ENCODE assay signal across 8 mouse cellular contexts in genomic region chr8:119558603-119559401, GRCm38 (mm10). TPM values are rescaled to one million over a fixed set of nuclear protein-coding genes. Genes with fewer than 3 reads are reported as not detected.
DNase-seq lines count a peak whose midpoint lies in the region; ATAC-seq and TF ChIP-seq lines count a peak whose summit lies in the region.

Mbtps1 (minus strand) TSS chr8:119558735.

- peak within 1 kb of the TSS; percentile 85 for H3K9ac ChIP-seq in embryonic facial prominence, embryonic 13.5 days
- H3K9ac ChIP-seq in heart, adult 2 months (ENCODE audit: low read depth, low read length): peak within 1 kb of the TSS; percentile 94
- peak within 1 kb of the TSS; percentile 85 for H3K9ac ChIP-seq in limb, embryonic 13.5 days
- peak within 1 kb of the TSS; percentile 90 for H3K9ac ChIP-seq in midbrain, embryonic 16.5 days (ENCODE audit: low read depth, low read length)

- peak; percentile 97 for DNase-seq in 3134 (ENCODE audit: extremely low read depth, insufficient read length, low spot score)
- DNase-seq in adrenal gland, postnatal 36 days: peak; percentile 98
- DNase-seq in heart, adult 2 months: peak; percentile 99
- DNase-seq in kidney, adult 8-10 months: peak; percentile 97
- DNase-seq in spleen, postnatal 10 days (ENCODE audit: low spot score in 2 of 2): peak; percentile 96 to 98

- TF ChIP-seq EP300 in heart, adult 2 months (IDR thresholded peaks at IDR 0.05; ENCODE audit: insufficient read depth, low read depth, low read length): peak; percentile 17; the same call in 1 of the 2 replicates

- 0 out of 2 replicates have a peak, but pooled peaks cover 2% of the 10 kb centered on the region for H3K79me2 ChIP-seq in heart, adult 2 months (replicated peaks; ENCODE audit: control insufficient read depth, insufficient read depth, low read length)

- no peaks in the 10 kb centered on the region for H3K9me3 ChIP-seq in embryonic facial prominence, embryonic 13.5 days
- H3K9me3 ChIP-seq in limb, embryonic 13.5 days: no peaks in the 10 kb centered on the region
- no peaks in the 10 kb centered on the region for H3K9me3 ChIP-seq in midbrain, embryonic 16.5 days (replicated peaks; ENCODE audit: control insufficient read depth, low read length, poor library complexity, severe bottlenecking)

- H3K4me1 ChIP-seq in embryonic facial prominence, embryonic 13.5 days: peaks cover 37% of the 10 kb centered on the region
- H3K4me1 ChIP-seq in heart, adult 2 months (ENCODE audit: control insufficient read depth, insufficient read depth, low read length): peaks cover 9% of the 10 kb centered on the region
- peaks cover 49% of the 10 kb centered on the region for H3K4me1 ChIP-seq in limb, embryonic 13.5 days
- peaks cover 22% of the 10 kb centered on the region for H3K4me1 ChIP-seq in midbrain, embryonic 16.5 days (ENCODE audit: control insufficient read depth, insufficient read depth, low read length)

- no peaks in the 10 kb centered on the region for H3K27me3 ChIP-seq in embryonic facial prominence, embryonic 13.5 days
- H3K27me3 ChIP-seq in heart, adult 2 months (ENCODE audit: control insufficient read depth, insufficient read depth, low read length): no peaks in the 10 kb centered on the region
- H3K27me3 ChIP-seq in limb, embryonic 13.5 days: no peaks in the 10 kb centered on the region
- H3K27me3 ChIP-seq in midbrain, embryonic 16.5 days (ENCODE audit: control insufficient read depth, insufficient read depth, low read depth, low read length): no peaks in the 10 kb centered on the region

- intact Hi-C loops in heart, adult 2 months (cut with DNase I): loop anchor here (1.0 kb wide), 1 partner anchor 16 kb away; the partner anchor contains the start of genes Dnaaf1 and Hsdl1

- H3K4me3 ChIP-seq in embryonic facial prominence, embryonic 13.5 days: peak within 1 kb of the TSS; percentile 75
- peak within 1 kb of the TSS; percentile 73 for H3K4me3 ChIP-seq in heart, adult 2 months
- peak within 1 kb of the TSS; percentile 75 for H3K4me3 ChIP-seq in limb, embryonic 13.5 days
- H3K4me3 ChIP-seq in midbrain, embryonic 16.5 days (ENCODE audit: low read depth, low read length): peak within 1 kb of the TSS; percentile 73

- H3K4me2 ChIP-seq in embryonic facial prominence, embryonic 13.5 days: peak within 1 kb of the TSS; percentile 75
- H3K4me2 ChIP-seq in limb, embryonic 13.5 days (replicated peaks): peak within 1 kb of the TSS; percentile 83
- peak within 1 kb of the TSS; percentile 91 for H3K4me2 ChIP-seq in midbrain, embryonic 16.5 days (ENCODE audit: low read length)

- 7% methylated on average over 57 of the region's 63 CpGs for WGBS in embryonic facial prominence, embryonic 13.5 days
- 4% methylated on average over 63 of the region's 63 CpGs for WGBS in heart, adult 2 months
- 7% methylated on average over 58 of the region's 63 CpGs for WGBS in limb, embryonic 13.5 days
- WGBS in midbrain, embryonic 16.5 days: 6% methylated on average over 58 of the region's 63 CpGs

- peak; percentile 90 for ATAC-seq in embryonic facial prominence, embryonic 13.5 days (ENCODE audit: insufficient number of reproducible peaks, insufficient read depth, low FRiP score, low TSS enrichment, low read depth)
- peak; percentile 97 for ATAC-seq in limb, embryonic 13.5 days (ENCODE audit: low FRiP score, low read depth)
- ATAC-seq in midbrain, embryonic 16.5 days: peak; percentile 96

- TF ChIP-seq CTCF in heart, adult 2 months (IDR thresholded peaks at IDR 0.05): peak; percentile 45

- peaks cover 19% of the 10 kb centered on the region for H3K36me3 ChIP-seq in embryonic facial prominence, embryonic 13.5 days
- H3K36me3 ChIP-seq in heart, adult 2 months (ENCODE audit: control insufficient read depth, insufficient read depth, low read length): peaks cover 2% of the 10 kb centered on the region
- peaks cover 26% of the 10 kb centered on the region for H3K36me3 ChIP-seq in limb, embryonic 13.5 days
- peaks cover 6% of the 10 kb centered on the region for H3K36me3 ChIP-seq in midbrain, embryonic 16.5 days (ENCODE audit: control insufficient read depth, insufficient read depth, low read length)

- TF ChIP-seq POLR2A in heart, adult 2 months (IDR thresholded peaks at IDR 0.05; ENCODE audit: insufficient read depth, low read depth, low read length): peak; percentile 88

- peak within 1 kb of the TSS; percentile 90 for H3K27ac ChIP-seq in embryonic facial prominence, embryonic 13.5 days
- peak within 1 kb of the TSS; percentile 99 for H3K27ac ChIP-seq in heart, adult 2 months
- peak within 1 kb of the TSS; percentile 85 for H3K27ac ChIP-seq in limb, embryonic 13.5 days
- peak within 1 kb of the TSS; percentile 95 for H3K27ac ChIP-seq in midbrain, embryonic 16.5 days (ENCODE audit: low read length)

RNA-seq across cellular contexts. Expression of gene Mbtps1, which starts in this region (rescaled TPM):
- 100 to 1,000 TPM in 1 of 2 experiments, 10 to 100 TPM in 1; 89.2 to 106 TPM for total RNA-seq in adrenal gland, postnatal 36 days (2021)
- 132 and 150 TPM in 2 replicates for polyA plus RNA-seq in embryonic facial prominence, embryonic 13.5 days (2015; fragmentation: Nextera tagmentation; extraction: Ambion mirVana)
- total RNA-seq in heart, adult 2 months (2021): 10 to 100 TPM; 32.6 to 35.4 TPM
- 36.6 and 51.2 TPM in 2 replicates for polyA plus RNA-seq in heart, adult 2 months (2012; rRNA removed)
- polyA plus RNA-seq in limb, embryonic 13.5 days (2015; fragmentation: Nextera tagmentation; extraction: Ambion mirVana): 139 and 142 TPM in 2 replicates
- polyA plus RNA-seq in midbrain, embryonic 16.5 days (2015; fragmentation: Nextera tagmentation; extraction: Ambion mirVana): 51.4 and 61.3 TPM in 2 replicates

Comparison
In these comparisons a context has a peak if more than half of its experiments do, and no peak if none do; other contexts are left out.
1. Peak in every context shown above with its lines: DNase-seq, ATAC-seq, H3K4me3 ChIP-seq and H3K27ac ChIP-seq.